Mouse (Mus musculus): Measurements from ENCODE around the gene Gm2431.

GRCm38 (mm10) chr7:142285130-142285835 lies 27.1 kb upstream of the Gm2431 start:
- no peak for TF ChIP-seq CTCF (IDR thresholded peaks at IDR 0.05; ENCODE audit: low read depth)
- TF ChIP-seq EP300 (IDR thresholded peaks at IDR 0.05; ENCODE audit: low read depth) = no peak

Data from liver, embryonic 14.5 days (tissue).